ENCODE assay signal across 8 mouse cellular contexts in genomic region chr3:96707903-96708683, GRCm38 (mm10). TPM values are rescaled to one million over a fixed set of nuclear protein-coding genes. Genes with fewer than 3 reads are reported as not detected.
DNase-seq lines count a peak whose midpoint lies in the region; ATAC-seq and TF ChIP-seq lines count a peak whose summit lies in the region.

Gene Nudt17 (minus strand): TSS chr3:96708562.

- peaks cover 7% of the 10 kb centered on the region for H3K4me1 ChIP-seq in G1E (ENCODE audit: insufficient read depth, low read depth, low read length)
- peaks cover 4% of the 10 kb centered on the region; the same call in 1 of the 2 replicates for H3K4me1 ChIP-seq in forebrain, embryonic 16.5 days (replicated peaks; ENCODE audit: control insufficient read depth, insufficient read depth, low read length)
- no peaks in the 10 kb centered on the region for H3K4me1 ChIP-seq in lung, embryonic 14.5 days (ENCODE audit: insufficient read depth)

- no peaks in the 10 kb centered on the region for H3K9me3 ChIP-seq in G1E (replicated peaks)
- no peaks in the 10 kb centered on the region for H3K9me3 ChIP-seq in forebrain, embryonic 16.5 days (ENCODE audit: control insufficient read depth, low read length)
- no peaks in the 10 kb centered on the region for H3K9me3 ChIP-seq in lung, embryonic 14.5 days (ENCODE audit: low read depth, low read length)

- H3K36me3 ChIP-seq in G1E (replicated peaks) = peaks cover 63% of the 10 kb centered on the region
- H3K36me3 ChIP-seq in forebrain, embryonic 16.5 days (ENCODE audit: control insufficient read depth, insufficient read depth) = peaks cover 12% of the 10 kb centered on the region
- peaks cover 56% of the 10 kb centered on the region for H3K36me3 ChIP-seq in lung, embryonic 14.5 days (ENCODE audit: insufficient read depth)

- peak within 1 kb of the TSS; percentile 90 for H3K4me2 ChIP-seq in forebrain, embryonic 16.5 days (ENCODE audit: low read length)
- peak within 1 kb of the TSS; percentile 86 for H3K4me2 ChIP-seq in lung, embryonic 14.5 days

- intact Hi-C loops in heart, postnatal 36 days (cut with DNase I) = loop anchor here (2.0 to 5.0 kb wide), 3 partner anchors 41 to 161 kb away; partner anchors contain the start of gene Itga10

- H3K27me3 ChIP-seq in G1E (ENCODE audit: insufficient read depth, low read length) = peaks cover 15% of the 10 kb centered on the region; the same call in 1 of the 2 replicates
- H3K27me3 ChIP-seq in forebrain, embryonic 16.5 days (replicated peaks; ENCODE audit: control insufficient read depth, insufficient read depth, low read length) = no peaks in the 10 kb centered on the region
- H3K27me3 ChIP-seq in lung, embryonic 14.5 days (ENCODE audit: insufficient read depth, low read length) = no peaks in the 10 kb centered on the region; the same call in 1 of the 2 replicates

- ATAC-seq in G1E (ENCODE audit: extremely low read depth, insufficient number of reproducible peaks, low FRiP score, poor library complexity, severe bottlenecking) = 0 out of 2 replicates have a peak, but pooled peaks have one; percentile 22
- peak; percentile 91 for ATAC-seq in forebrain, embryonic 16.5 days
- ATAC-seq in lung, embryonic 14.5 days (ENCODE audit: insufficient read depth) = peak; percentile 91
- ATAC-seq in neutrophil, adult 5-6 weeks (ENCODE audit: extremely low read depth, insufficient number of reproducible peaks, low FRiP score, poor library complexity, severe bottlenecking) = peak; percentile 59

- WGBS in forebrain, embryonic 16.5 days = 5% methylated on average over 42 of the region's 42 CpGs
- 5% methylated on average over 42 of the region's 42 CpGs for WGBS in lung, embryonic 14.5 days

- peak; percentile 65; the same call in 1 of the 2 replicates for TF ChIP-seq CTCF in G1E (IDR thresholded peaks at IDR 0.05; ENCODE audit: low read depth, low read length)
- peak; percentile 100 for TF ChIP-seq CTCF in layer of hippocampus, adult 2 months (conservative IDR thresholded peaks at IDR 0.05)
- peak; percentile 79 for TF ChIP-seq CTCF in lung, embryonic 14.5 days (IDR thresholded peaks at IDR 0.05; ENCODE audit: low read depth)

- DNase-seq in G1E (ENCODE audit: low spot score) = peak; percentile 44
- peak; percentile 79 to 95 for DNase-seq in cerebellum, adult 18-20 months
- peak; percentile 89 to 92 for DNase-seq in heart, postnatal 36 days
- DNase-seq in layer of hippocampus, adult 2 months (ENCODE audit: low spot score in 2 of 2) = peak; percentile 79 to 86
- peak; percentile 91 for DNase-seq in lung, embryonic 14.5 days
- DNase-seq in testis, postnatal 14 days (ENCODE audit: low spot score) = peak; percentile 77

- H3K4me3 ChIP-seq in G1E (ENCODE audit: low read depth, low read length) = peak within 1 kb of the TSS; percentile 70
- peak within 1 kb of the TSS; percentile 56 for H3K4me3 ChIP-seq in forebrain, embryonic 16.5 days (replicated peaks; ENCODE audit: low read length)
- peak within 1 kb of the TSS; percentile 69 for H3K4me3 ChIP-seq in layer of hippocampus, adult 2 months
- peak within 1 kb of the TSS; percentile 45 for H3K4me3 ChIP-seq in lung, embryonic 14.5 days (ENCODE audit: low read depth, low read length)

- no peak within 1 kb of the TSS for H3K27ac ChIP-seq in forebrain, embryonic 16.5 days (ENCODE audit: low read length)
- peak within 1 kb of the TSS; percentile 80 for H3K27ac ChIP-seq in layer of hippocampus, adult 2 months
- no peak within 1 kb of the TSS for H3K27ac ChIP-seq in lung, embryonic 14.5 days (ENCODE audit: low read depth)

- peak within 1 kb of the TSS; percentile 72 for H3K9ac ChIP-seq in forebrain, embryonic 16.5 days (replicated peaks; ENCODE audit: low read depth, low read length)
- H3K9ac ChIP-seq in lung, embryonic 14.5 days = peak within 1 kb of the TSS; percentile 53

RNA-seq across cellular contexts. Expression of gene Nudt17, which starts in this region (rescaled TPM):
- total RNA-seq in G1E (2014; fragmentation: Nextera tagmentation) = 0.68 TPM in 1 of 2 replicates, not detected in the other
- total RNA-seq in G1E (2017) = 0.22 and 0.70 TPM in 2 replicates
- polyA plus RNA-seq in G1E (2012) = 0.66 and 0.83 TPM in 2 replicates
- 4.8 and 6.2 TPM in 2 replicates for polyA plus RNA-seq in forebrain, embryonic 16.5 days (2015; fragmentation: Nextera tagmentation; extraction: Ambion mirVana)
- total RNA-seq in heart, postnatal 36 days (2021) = 1 to 10 TPM; 3.0 to 3.4 TPM
- total RNA-seq in layer of hippocampus, adult 2 months (2021) = 10 to 100 TPM; 15.0 to 16.2 TPM
- 7.1 and 8.2 TPM in 2 replicates for polyA plus RNA-seq in lung, embryonic 14.5 days (2014; fragmentation: Nextera tagmentation; extraction: Ambion mirVana)
- 1.2 TPM in 2 replicates for total RNA-seq in neutrophil, adult 5-6 weeks (2017)

Comparison
In these comparisons a context has a peak if more than half of its experiments do, and no peak if none do; other contexts are left out.
1. Peak in DNase-seq, ATAC-seq and H3K4me3 ChIP-seq in G1E; RNA of the gene not detected or under 1 TPM.
2. ATAC-seq: peak in every context shown above with its lines; median percentile 91 in forebrain, embryonic 16.5 days; 91 in lung, embryonic 14.5 days; 59 in neutrophil, adult 5-6 weeks; 22 in G1E.